Mouse (Mus musculus) layer of hippocampus, adult 2 months (tissue): Measurements from ENCODE around the gene Txnrd3. TPM values are rescaled to one million over a fixed set of nuclear protein-coding genes. Genes with fewer than 3 reads are reported as not detected.

ENCODE experiments used
- DNase-seq, 2 experiments: peaks; one replicate each; pipeline ENCODE4 v3.0.0; 2022; ENCODE audit warnings: low spot score in 2 of 2
- H3K27ac ChIP-seq: fragments of 200-600 bp; 2 replicates; pipeline ENCODE4 v1.8.1; 2022
- H3K4me3 ChIP-seq: fragments of 200-600 bp; 2 replicates; pipeline ENCODE4 v1.8.1; 2022; ENCODE audit warnings: mild to moderate bottlenecking
- CTCF ChIP-seq: fragments of 200-600 bp; conservative IDR thresholded peaks from 2 replicates; pipeline ENCODE4 v1.8.1; 2022; ENCODE audit warnings: antibody characterized with exemption, mild to moderate bottlenecking, moderate library complexity
- total RNA-seq, 2 experiments: library from RNA; stranded (reverse); gene quantifications; 2 replicates each; pipeline ENCODE4 v1.2.3; 2021

Txnrd3 gene
- total RNA-seq, 2 experiments from 2014 or later, result 3.6 to 3.9 TPM

GRCm38 (mm10) chr6:89631809-89632562 lies 11.8 kb upstream of the Txnrd3 start:
- no peak overlapping the region; the same call in 1 of the 2 replicates for H3K27ac ChIP-seq
- peak; percentile 80 to 82 for DNase-seq
- peak; percentile 97 for TF ChIP-seq CTCF
- no peak overlapping the region for H3K4me3 ChIP-seq

- H3K27ac ChIP-seq, result no peak overlapping the region
- H3K4me3 ChIP-seq, result no peak overlapping the region
- TF ChIP-seq CTCF, result no peak
- no peak for DNase-seq
Measured at GRCm38 (mm10) chr6:89633115-89633514, 10.7 kb upstream of the Txnrd3 start.

GRCm38 (mm10) chr6:89634400-89634799 lies 9.4 kb upstream of the Txnrd3 start:
- Histone ChIP-seq H3K4me3 (no peak overlapping the region), H3K27ac (no peak overlapping the region)
- TF ChIP-seq CTCF, result no peak
- no peak for DNase-seq

GRCm38 (mm10) chr6:89637977-89638376 lies 5.8 kb upstream of the Txnrd3 start:
- H3K27ac ChIP-seq, result no peak overlapping the region
- no peak overlapping the region for H3K4me3 ChIP-seq
- DNase-seq, result no peak
- no peak for TF ChIP-seq CTCF

- DNase-seq, result peak; percentile 36 to 70
- peak; percentile 82 for TF ChIP-seq CTCF
- H3K4me3 ChIP-seq, result no peak overlapping the region
- no peak overlapping the region for H3K27ac ChIP-seq
Measured at GRCm38 (mm10) chr6:89639025-89639424, 4.8 kb upstream of the Txnrd3 start.

GRCm38 (mm10) chr6:89644271-89645075 lies 685 bp downstream of the Txnrd3 start:
- no peak for TF ChIP-seq CTCF
- Histone ChIP-seq H3K4me3 (peak overlapping the region; percentile 84), H3K27ac (peak overlapping the region; percentile 76)
- peak; percentile 65 to 69 for DNase-seq

GRCm38 (mm10) chr6:89649897-89650296 lies 6.1 kb downstream of the Txnrd3 start:
- DNase-seq, result no peak
- no peak for TF ChIP-seq CTCF
- Histone ChIP-seq H3K27ac (no peak overlapping the region), H3K4me3 (no peak overlapping the region)

- no peak for TF ChIP-seq CTCF
- Histone ChIP-seq H3K27ac (no peak overlapping the region), H3K4me3 (no peak overlapping the region)
- DNase-seq, result no peak
Measured at GRCm38 (mm10) chr6:89651770-89652169, 8.0 kb downstream of the Txnrd3 start.

- Histone ChIP-seq H3K27ac (no peak overlapping the region), H3K4me3 (no peak overlapping the region)
- DNase-seq, result no peak
- no peak for TF ChIP-seq CTCF
Measured at GRCm38 (mm10) chr6:89655011-89655410, 11.2 kb downstream of the Txnrd3 start.

- peak; percentile 26; the same call in 1 of the 2 replicates for TF ChIP-seq CTCF
Measured at GRCm38 (mm10) chr6:89658342-89658741, 14.6 kb downstream of the Txnrd3 start.

GRCm38 (mm10) chr6:89658931-89659330 lies 15.1 kb downstream of the Txnrd3 start:
- no peak for TF ChIP-seq CTCF
- H3K27ac ChIP-seq, result no peak overlapping the region
- DNase-seq, result no peak
- no peak overlapping the region for H3K4me3 ChIP-seq

More at GRCm38 (mm10) chr6:89658342-89658741, 14.6 kb downstream of the Txnrd3 start:
- Histone ChIP-seq H3K4me3 (no peak overlapping the region), H3K27ac (no peak overlapping the region)
- DNase-seq, result no peak

- H3K27ac ChIP-seq, result no peak overlapping the region
- TF ChIP-seq CTCF, result peak; percentile 91
- DNase-seq, result peak; percentile 37 to 60
- no peak overlapping the region for H3K4me3 ChIP-seq
Measured at GRCm38 (mm10) chr6:89659692-89660423, 16.1 kb downstream of the Txnrd3 start.

- TF ChIP-seq CTCF, result no peak
- no peak for DNase-seq
- Histone ChIP-seq H3K27ac (no peak overlapping the region), H3K4me3 (no peak overlapping the region)
Measured at GRCm38 (mm10) chr6:89660490-89660889, 16.7 kb downstream of the Txnrd3 start.
